Mouse (Mus musculus) heart, embryonic 13.5 days (tissue): ENCODE results near the gene Appbp2. TPM values are rescaled to one million over a fixed set of nuclear protein-coding genes. Genes with fewer than 3 reads are reported as not detected.
A peak's percentile ranks its signal among the peaks of the same experiment; 100 is the strongest.

Experiments
- ATAC-seq: fragments of 200-750 bp; cut with Nextera tagmentation; 2 replicates; pipeline ENCODE4 v1.8.0; 2017; ENCODE audit warnings: moderate TSS enrichment; ENCODE audit not compliant: insufficient number of reproducible peaks, low FRiP score, low TSS enrichment; ENCODE audit errors: extremely low read depth
- H3K27ac ChIP-seq: fragments of 300-500 bp; sonication (generic); replicated peaks from 2 replicates; pipeline ENCODE4 v1.5.1; 2015; ENCODE audit warnings: moderate library complexity, mild to moderate bottlenecking, inconsistent platforms
- H3K27me3 ChIP-seq: fragments of 300-500 bp; sonication (generic); replicated peaks from 2 replicates; pipeline ENCODE4 v1.6.1; 2015; ENCODE audit warnings: mild to moderate bottlenecking, inconsistent platforms
- H3K36me3 ChIP-seq: fragments of 300-500 bp; sonication (generic); 2 replicates; pipeline ENCODE4 v1.6.1; 2015; ENCODE audit warnings: mild to moderate bottlenecking, inconsistent platforms
- H3K4me1 ChIP-seq: fragments of 300-500 bp; sonication (generic); 2 replicates; pipeline ENCODE4 v1.6.1; 2015; ENCODE audit warnings: inconsistent platforms
- H3K4me2 ChIP-seq: fragments of 300-500 bp; sonication (generic); 2 replicates; pipeline ENCODE4 v1.6.1; 2015; ENCODE audit warnings: inconsistent platforms, mild to moderate bottlenecking, moderate library complexity
- H3K4me3 ChIP-seq: fragments of 300-500 bp; sonication (generic); 2 replicates; pipeline ENCODE4 v1.5.1; 2015; ENCODE audit warnings: moderate library complexity, mild to moderate bottlenecking, inconsistent platforms
- H3K9ac ChIP-seq: fragments of 300-500 bp; sonication (generic); 2 replicates; pipeline ENCODE4 v1.6.1; 2015; ENCODE audit warnings: inconsistent platforms, mild to moderate bottlenecking, moderate library complexity
- H3K9me3 ChIP-seq: fragments of 300-500 bp; sonication (generic); 2 replicates; pipeline ENCODE4 v1.6.1; 2016; ENCODE audit warnings: inconsistent platforms
- WGBS: fragments of 180-500 bp; shearing (Covaris S2); methylation state at CpG from one replicate; pipeline ENCODE4 v1.1.7; 2015; ENCODE audit warnings: mixed read lengths; 5-methylcytosine and 5-hydroxymethylcytosine counted together
- polyA plus RNA-seq: library from polyadenylated mRNA; unstranded; fragments of >200 nt; fragmentation: Nextera tagmentation; extraction: Ambion mirVana; gene quantifications from 2 replicates; pipeline ENCODE4 v1.2.1, GENCODE M21; 2015

Gene Appbp2
- polyA plus RNA-seq, 1 experiment from 2014 or later, result 35.7 TPM

DNA sequence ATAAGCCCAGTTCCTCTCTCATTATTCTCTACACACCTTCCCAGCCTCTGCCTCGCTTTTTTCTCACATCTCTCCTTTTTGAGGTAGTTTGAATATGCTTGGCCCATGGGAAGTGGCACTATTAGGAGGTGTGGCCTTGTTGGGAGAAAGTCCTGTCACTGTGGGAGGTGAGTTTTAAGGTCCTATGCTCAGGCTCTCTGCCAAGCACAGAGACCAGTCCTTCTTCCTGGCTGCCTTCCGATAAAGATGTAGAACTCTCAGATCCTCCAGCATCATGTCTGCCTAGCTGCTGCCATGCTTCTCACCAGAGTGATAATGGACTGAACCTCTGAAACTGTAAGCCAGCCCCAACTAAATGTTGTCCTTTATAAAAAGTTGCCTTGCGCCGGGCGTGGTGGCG is 12.4 kb downstream of the Appbp2 start:
- Histone ChIP-seq H3K27ac (no peak overlapping the region), H3K36me3 (peaks cover 24% of the 10 kb centered on the region), H3K4me1 (peaks cover 3% of the 10 kb centered on the region), H3K9me3 (no peaks in the 10 kb centered on the region), H3K9ac (no peak overlapping the region), H3K27me3 (no peaks in the 10 kb centered on the region), H3K4me2 (no peak overlapping the region), H3K4me3 (no peak overlapping the region)
- 93% methylated on average over 6 of the region's 6 CpGs for WGBS
- no peak for ATAC-seq

DNA sequence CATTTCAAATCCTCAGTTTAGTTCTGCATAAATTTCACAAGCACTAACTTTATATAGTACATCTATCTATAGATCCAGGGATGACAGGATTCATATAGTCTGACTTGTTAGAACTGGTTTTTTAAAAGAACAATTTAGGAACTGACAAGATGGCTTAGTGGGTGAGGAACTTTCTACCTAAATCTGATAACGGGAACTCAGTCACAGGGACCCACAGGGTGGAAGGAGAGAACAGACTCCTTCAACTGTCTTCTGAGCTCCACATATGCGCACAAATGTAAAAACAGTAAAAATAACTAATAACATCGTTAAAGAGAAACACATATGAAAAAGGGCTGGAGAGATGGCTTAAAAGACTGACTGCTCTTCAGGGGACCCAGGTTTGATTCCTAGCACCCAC is 15.9 kb downstream of the Appbp2 start:
- Histone ChIP-seq H3K9me3 (no peaks in the 10 kb centered on the region), H3K4me2 (no peak overlapping the region), H3K36me3 (peaks cover 33% of the 10 kb centered on the region), H3K9ac (no peak overlapping the region), H3K4me1 (peaks cover 21% of the 10 kb centered on the region), H3K4me3 (no peak overlapping the region), H3K27ac (no peak overlapping the region), H3K27me3 (no peaks in the 10 kb centered on the region)
- WGBS, result 89% methylated on average over 3 of the region's 3 CpGs
- no peak for ATAC-seq

DNA sequence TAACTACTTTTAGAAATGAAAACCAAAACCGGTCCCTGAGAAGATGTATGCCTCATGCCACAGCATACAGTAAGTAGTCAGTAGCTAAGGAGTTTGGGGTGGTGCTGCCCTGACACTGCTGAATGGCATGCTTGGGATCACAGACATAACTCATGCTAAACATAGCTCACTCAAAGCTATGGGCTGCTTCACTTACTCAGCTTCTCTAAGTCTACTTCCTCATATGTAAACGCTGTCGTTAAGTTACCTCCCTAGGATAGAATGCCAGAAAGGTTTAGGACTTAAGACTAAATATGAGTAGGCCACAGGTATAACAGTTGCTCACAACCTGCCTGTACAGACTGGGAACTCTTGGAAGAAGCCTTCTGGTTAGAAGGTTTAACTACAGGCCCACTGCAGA is 20.3 kb downstream of the Appbp2 start:
- no peak for ATAC-seq
- Histone ChIP-seq H3K9ac (no peak overlapping the region), H3K4me1 (peaks cover 21% of the 10 kb centered on the region), H3K9me3 (no peaks in the 10 kb centered on the region), H3K36me3 (peaks cover 61% of the 10 kb centered on the region), H3K27ac (peak overlapping the region; percentile 36; the same call in 1 of the 2 replicates), H3K4me2 (no peak overlapping the region), H3K4me3 (no peak overlapping the region), H3K27me3 (no peaks in the 10 kb centered on the region)
- WGBS, result 66% methylated on average over 3 of the region's 3 CpGs

DNA sequence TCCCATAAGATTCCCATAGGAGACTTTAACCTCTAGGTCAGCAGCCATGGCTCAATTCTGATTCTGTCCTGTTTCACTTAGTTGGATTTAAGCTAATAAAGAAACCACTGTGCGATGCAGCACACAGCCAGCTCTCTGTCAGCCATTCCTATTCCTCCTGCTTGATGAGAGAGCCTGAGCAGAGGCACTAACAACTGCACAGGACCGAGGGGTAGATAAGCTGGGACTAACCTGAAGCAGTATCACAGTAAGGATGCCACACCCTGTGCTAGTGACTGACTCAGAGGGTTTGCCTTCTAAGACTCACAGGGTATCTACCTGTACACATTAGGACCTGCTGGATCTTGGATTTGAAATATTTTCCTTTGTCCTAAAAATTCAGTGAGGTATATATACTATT is 21.7 kb downstream of the Appbp2 start:
- Histone ChIP-seq H3K36me3 (peaks cover 76% of the 10 kb centered on the region), H3K9ac (no peak overlapping the region), H3K4me2 (no peak overlapping the region), H3K4me3 (no peak overlapping the region), H3K27ac (no peak overlapping the region), H3K4me1 (peaks cover 21% of the 10 kb centered on the region), H3K9me3 (no peaks in the 10 kb centered on the region), H3K27me3 (no peaks in the 10 kb centered on the region)
- ATAC-seq, result no peak
- WGBS, result 79% methylated on average over 2 of the region's 2 CpGs

DNA sequence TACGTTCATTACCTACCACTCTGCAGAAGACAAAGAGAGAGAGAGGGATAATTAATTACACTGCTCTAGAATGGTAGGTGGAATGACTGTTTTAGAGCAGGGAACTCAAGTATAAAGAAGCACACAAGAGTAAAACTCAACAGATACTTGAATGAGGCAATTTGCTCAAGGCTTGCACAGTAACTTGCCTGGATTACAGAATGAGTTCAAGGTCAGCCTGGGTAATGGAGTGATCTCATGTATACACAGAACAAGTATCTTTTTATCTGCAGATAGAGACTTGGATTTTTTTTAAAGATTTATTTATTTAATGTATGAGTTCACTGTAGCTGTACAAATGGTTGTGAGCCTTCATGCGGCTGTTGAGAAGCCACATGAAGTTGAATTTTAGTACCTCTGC is 23.8 kb downstream of the Appbp2 start:
- no peak overlapping the region for H3K4me2 ChIP-seq
- no peak overlapping the region for H3K27ac ChIP-seq
- no peaks in the 10 kb centered on the region for H3K9me3 ChIP-seq
- H3K4me3 ChIP-seq, result no peak overlapping the region
- H3K36me3 ChIP-seq, result peaks cover 92% of the 10 kb centered on the region
- H3K27me3 ChIP-seq, result no peaks in the 10 kb centered on the region
- no peak for ATAC-seq
- no peak overlapping the region for H3K9ac ChIP-seq
- peaks cover 9% of the 10 kb centered on the region; the same call in 1 of the 2 replicates for H3K4me1 ChIP-seq
- WGBS, result 95% methylated on average over 2 of the region's 2 CpGs

DNA sequence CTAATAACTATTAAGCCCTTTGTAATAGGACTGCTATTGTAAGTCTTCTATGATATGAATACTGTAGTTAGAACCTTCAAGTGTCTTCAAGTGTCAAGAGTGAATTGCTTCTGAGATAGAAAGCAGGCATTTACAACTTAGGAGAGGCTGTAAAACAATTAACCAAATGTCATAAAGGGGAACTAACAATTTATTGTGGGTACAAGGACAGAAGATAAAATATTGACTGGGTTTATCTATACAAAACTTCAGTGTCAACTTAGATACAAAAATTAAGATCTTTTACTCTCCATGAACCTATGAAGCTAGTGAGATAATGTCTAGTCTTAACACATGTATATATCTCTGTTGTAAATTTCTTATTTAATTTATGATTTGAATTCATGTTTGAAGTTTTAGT is 28.7 kb downstream of the Appbp2 start:
- H3K9ac ChIP-seq, result no peak overlapping the region
- no peaks in the 10 kb centered on the region for H3K27me3 ChIP-seq
- H3K36me3 ChIP-seq, result peaks cover 96% of the 10 kb centered on the region
- H3K4me1 ChIP-seq, result no peaks in the 10 kb centered on the region
- H3K4me3 ChIP-seq, result no peak overlapping the region
- H3K9me3 ChIP-seq, result no peaks in the 10 kb centered on the region
- no peak overlapping the region for H3K27ac ChIP-seq
- H3K4me2 ChIP-seq, result no peak overlapping the region
- no peak for ATAC-seq

DNA sequence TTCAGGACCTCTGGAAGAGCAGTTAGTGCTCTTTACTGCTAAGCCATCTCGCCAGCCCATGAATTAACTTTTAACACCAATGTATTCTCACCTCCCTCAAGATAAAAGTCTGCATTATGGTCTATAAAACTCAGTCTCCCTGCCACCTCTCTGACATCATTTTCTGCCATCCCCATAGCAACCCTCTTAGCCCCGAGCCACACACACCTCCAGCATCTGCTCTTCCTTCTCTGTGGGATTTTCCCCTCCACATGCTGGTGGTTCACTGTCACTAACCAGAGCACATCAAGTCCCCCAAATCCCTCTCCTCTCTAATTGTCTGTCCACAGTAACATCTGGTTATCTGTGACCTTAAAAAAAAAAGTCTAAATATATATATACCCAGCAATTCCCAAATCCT is 36.0 kb downstream of the Appbp2 start:
- H3K27me3 ChIP-seq, result no peaks in the 10 kb centered on the region
- H3K4me2 ChIP-seq, result no peak overlapping the region
- no peaks in the 10 kb centered on the region for H3K4me1 ChIP-seq
- no peak overlapping the region for H3K9ac ChIP-seq
- no peak for ATAC-seq
- 84% methylated on average over 2 of the region's 2 CpGs for WGBS
- peaks cover 98% of the 10 kb centered on the region for H3K36me3 ChIP-seq
- no peaks in the 10 kb centered on the region for H3K9me3 ChIP-seq
- no peak overlapping the region for H3K27ac ChIP-seq
- no peak overlapping the region for H3K4me3 ChIP-seq

DNA sequence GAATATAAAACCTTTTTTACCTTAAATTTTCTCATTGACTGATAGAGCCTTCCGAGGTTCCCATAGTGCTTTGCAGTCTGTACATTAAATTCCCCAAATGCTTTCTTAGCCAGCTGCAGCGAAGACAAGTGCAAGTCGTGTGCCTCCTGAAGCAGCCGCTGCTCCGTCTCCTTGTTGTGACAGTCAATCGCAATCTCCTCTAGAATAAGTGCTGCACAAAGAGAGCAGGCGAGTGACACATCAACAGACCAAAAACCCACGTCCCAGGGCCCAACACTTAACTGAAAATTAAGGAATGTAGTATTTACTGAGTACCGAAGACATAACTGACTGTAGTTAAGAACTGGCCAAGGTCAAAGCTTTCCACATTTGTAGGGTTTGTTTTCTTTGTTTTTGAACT is 38.9 kb downstream of the Appbp2 start:
- 79% methylated on average over 9 of the region's 9 CpGs for WGBS
- H3K27ac ChIP-seq, result no peak overlapping the region
- no peaks in the 10 kb centered on the region for H3K4me1 ChIP-seq
- no peak overlapping the region for H3K4me3 ChIP-seq
- H3K27me3 ChIP-seq, result no peaks in the 10 kb centered on the region
- H3K9ac ChIP-seq, result no peak overlapping the region
- H3K9me3 ChIP-seq, result no peaks in the 10 kb centered on the region
- ATAC-seq, result no peak
- H3K4me2 ChIP-seq, result no peak overlapping the region
- H3K36me3 ChIP-seq, result peaks cover 97% of the 10 kb centered on the region

DNA sequence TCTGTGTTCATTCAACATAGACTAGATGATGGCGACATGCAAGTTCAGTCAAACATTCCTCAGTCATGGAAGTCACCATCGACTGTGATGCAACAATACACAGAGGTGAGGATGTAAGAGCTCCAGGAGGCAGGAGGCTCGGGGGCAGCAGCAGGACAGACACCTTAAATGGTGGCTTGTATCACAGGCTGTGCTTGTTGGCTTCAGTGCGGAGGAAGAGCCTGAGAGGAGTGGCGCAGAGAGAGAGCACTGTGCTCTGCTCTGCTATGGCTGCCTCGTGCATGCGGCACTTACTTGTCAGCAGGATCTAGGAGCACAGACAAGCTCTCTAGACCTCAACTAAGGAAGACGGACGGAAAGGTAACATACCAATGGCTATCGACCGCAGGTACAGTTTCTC is 40.7 kb downstream of the Appbp2 start:
- Histone ChIP-seq H3K36me3 (peaks cover 97% of the 10 kb centered on the region), H3K4me3 (no peak overlapping the region), H3K4me2 (no peak overlapping the region), H3K9ac (no peak overlapping the region), H3K4me1 (no peaks in the 10 kb centered on the region), H3K27ac (no peak overlapping the region), H3K9me3 (no peaks in the 10 kb centered on the region), H3K27me3 (no peaks in the 10 kb centered on the region)
- WGBS, result 91% methylated on average over 11 of the region's 11 CpGs
- no peak for ATAC-seq

DNA sequence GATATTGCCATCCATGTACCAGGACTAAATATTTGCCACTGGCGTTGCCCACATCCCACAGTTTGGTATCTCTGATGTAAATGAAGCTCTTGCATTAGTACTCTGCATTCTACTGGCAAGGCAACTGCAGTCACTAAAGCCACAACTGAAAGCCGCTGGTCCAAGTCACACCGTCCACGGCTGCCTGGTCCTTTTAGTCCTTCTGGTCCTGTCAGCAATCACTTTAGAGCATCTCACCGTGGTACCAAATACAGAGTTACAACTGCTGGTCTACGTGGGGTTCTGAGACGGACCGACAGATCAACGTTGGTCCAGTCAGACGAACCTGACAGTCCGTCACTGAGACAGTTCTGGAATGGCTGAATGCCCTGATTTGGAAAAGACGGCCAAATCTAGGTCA is 44.2 kb downstream of the Appbp2 start:
- H3K4me2 ChIP-seq, result no peak overlapping the region
- no peaks in the 10 kb centered on the region for H3K9me3 ChIP-seq
- no peaks in the 10 kb centered on the region for H3K4me1 ChIP-seq
- WGBS, result 89% methylated on average over 12 of the region's 12 CpGs
- H3K27me3 ChIP-seq, result no peaks in the 10 kb centered on the region
- no peak for ATAC-seq
- no peak overlapping the region for H3K27ac ChIP-seq
- peaks cover 75% of the 10 kb centered on the region for H3K36me3 ChIP-seq
- H3K9ac ChIP-seq, result no peak overlapping the region
- no peak overlapping the region for H3K4me3 ChIP-seq

DNA sequence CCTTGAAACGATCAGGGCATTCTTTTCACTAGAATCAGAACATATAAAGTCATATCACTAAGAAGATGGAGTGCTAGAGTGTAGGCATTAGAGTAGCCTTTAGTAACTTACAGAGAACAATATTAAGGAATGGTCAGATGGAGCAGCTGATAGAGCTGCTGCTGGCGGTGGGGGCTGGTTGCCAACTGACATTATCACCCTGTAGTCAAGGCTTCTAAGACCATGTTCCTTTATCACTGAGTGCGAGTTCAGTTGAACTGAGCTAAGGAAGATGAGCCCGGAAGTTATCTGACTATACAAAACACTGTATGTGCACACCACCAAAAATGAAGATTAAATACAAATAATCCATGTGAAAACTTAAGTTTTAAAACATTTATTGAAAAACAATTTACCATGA is 45.8 kb downstream of the Appbp2 start:
- Histone ChIP-seq H3K27me3 (no peaks in the 10 kb centered on the region), H3K4me3 (no peak overlapping the region), H3K4me1 (no peaks in the 10 kb centered on the region), H3K9ac (no peak overlapping the region), H3K36me3 (peaks cover 58% of the 10 kb centered on the region), H3K27ac (no peak overlapping the region), H3K4me2 (no peak overlapping the region), H3K9me3 (no peaks in the 10 kb centered on the region)
- 81% methylated on average over 4 of the region's 4 CpGs for WGBS
- no peak for ATAC-seq

DNA sequence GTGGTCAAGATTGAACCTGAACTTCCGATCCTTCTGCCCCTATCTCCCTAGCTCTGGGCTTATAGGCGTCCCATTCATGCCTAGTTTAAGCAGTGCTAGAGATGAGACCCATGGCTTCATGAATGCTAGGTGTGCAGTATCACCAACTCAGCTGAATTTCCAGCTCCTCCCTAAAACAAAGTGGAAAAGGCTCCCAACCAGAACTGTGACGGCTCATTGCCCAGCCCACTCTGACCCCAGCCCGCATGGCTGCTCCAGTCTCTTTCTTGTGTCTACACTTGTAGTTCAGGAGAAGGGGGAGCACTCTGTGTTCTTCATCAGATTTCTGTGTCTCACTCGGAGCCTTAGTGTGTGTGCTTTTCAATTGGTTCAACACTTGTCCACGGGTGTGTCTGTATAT is 50.1 kb downstream of the Appbp2 start:
- Histone ChIP-seq H3K27me3 (no peaks in the 10 kb centered on the region), H3K27ac (no peak overlapping the region), H3K9me3 (no peaks in the 10 kb centered on the region), H3K4me3 (no peak overlapping the region), H3K9ac (no peak overlapping the region), H3K36me3 (peaks cover 18% of the 10 kb centered on the region), H3K4me2 (no peak overlapping the region), H3K4me1 (peaks cover 6% of the 10 kb centered on the region)
- 77% methylated on average over 6 of the region's 6 CpGs for whole genome bisulfite sequencing
- no peak for ATAC-seq

DNA sequence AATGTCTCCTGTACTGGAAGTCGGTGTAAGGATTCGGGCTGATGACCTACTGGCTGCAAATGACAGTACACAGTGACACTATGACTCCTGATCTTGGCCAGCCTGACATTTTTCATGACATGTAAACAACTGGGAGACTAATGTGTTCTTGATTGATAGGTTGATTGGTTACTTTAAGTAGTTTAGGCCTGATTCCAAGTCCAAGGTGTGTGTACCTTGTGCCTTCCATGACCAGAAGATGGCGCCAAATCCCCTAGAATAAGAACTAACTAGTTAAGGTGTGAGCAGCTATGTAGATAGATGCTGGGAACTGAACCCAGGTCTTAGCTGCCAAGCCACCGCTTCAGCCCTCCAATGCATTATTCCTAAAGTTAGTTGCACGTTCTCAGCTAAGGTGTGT is 50.8 kb downstream of the Appbp2 start:
- H3K4me1 ChIP-seq, result peaks cover 6% of the 10 kb centered on the region
- H3K27ac ChIP-seq, result no peak overlapping the region
- no peaks in the 10 kb centered on the region for H3K27me3 ChIP-seq
- no peak overlapping the region for H3K4me2 ChIP-seq
- H3K4me3 ChIP-seq, result no peak overlapping the region
- H3K9me3 ChIP-seq, result no peaks in the 10 kb centered on the region
- 69% methylated on average over 5 of the region's 5 CpGs for WGBS
- no peak overlapping the region for H3K9ac ChIP-seq
- no peak for ATAC-seq
- peaks cover 10% of the 10 kb centered on the region for H3K36me3 ChIP-seq
